Mouse (Mus musculus) frontal cortex, adult 2 months (tissue): ENCODE measurements around the gene Gucy1a1. TPM values are rescaled to one million over a fixed set of nuclear protein-coding genes. Genes with fewer than 3 reads are reported as not detected.

ENCODE experiments used
- DNase-seq, 2 experiments: peaks; one replicate each; pipeline ENCODE4 v3.0.0; 2022; ENCODE audit warnings: low spot score in 1 of 2; ENCODE audit errors: extremely low spot score in 1 of 2
- polyA plus RNA-seq: library from polyadenylated mRNA; depleted of rRNA; stranded (reverse); fragments of >200 nt; gene quantifications from 2 replicates; pipeline ENCODE4 v1.2.3, GENCODE M21; 2012; rRNA removed

The Gucy1a1 gene
- polyA plus RNA-seq, 1 experiment, result 50.8 TPM

GRCm38 (mm10) chr3:82096801-82097200 lies 48.8 kb downstream of the Gucy1a1 start:
- no peak for DNase-seq

GRCm38 (mm10) chr3:82074201-82074851 lies 71.3 kb downstream of the Gucy1a1 start, which contains the start of gene Gucy1b1:
TSS of gene Gucy1b1 (minus strand) at chr3:82074689.
- peak; percentile 86 to 91 for DNase-seq

- peak; percentile 54 to 81 for DNase-seq
Measured at GRCm38 (mm10) chr3:82073741-82074181, 71.8 kb downstream of the Gucy1a1 start.

DNA sequence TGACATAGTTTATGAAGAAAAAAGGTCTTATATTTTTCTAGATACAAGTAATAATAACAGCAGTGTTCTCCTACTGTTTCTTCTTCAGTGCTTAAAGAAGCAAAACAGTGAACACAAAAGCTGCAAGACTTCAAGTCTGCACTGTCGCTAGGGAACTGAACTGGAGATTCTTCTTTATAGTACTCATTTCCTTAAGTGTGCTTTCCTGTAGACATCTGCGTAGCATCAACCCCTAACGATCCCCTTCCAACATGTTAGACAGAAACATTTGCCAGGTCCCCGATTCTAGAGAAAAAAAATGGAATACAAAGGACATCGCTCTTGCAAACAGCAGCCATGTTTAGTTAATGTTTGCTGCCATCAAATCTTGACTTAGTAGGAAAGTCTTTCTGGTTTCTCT lies 77.8 kb downstream of the Gucy1a1 start:
- DNase-seq, result no peak

DNA sequence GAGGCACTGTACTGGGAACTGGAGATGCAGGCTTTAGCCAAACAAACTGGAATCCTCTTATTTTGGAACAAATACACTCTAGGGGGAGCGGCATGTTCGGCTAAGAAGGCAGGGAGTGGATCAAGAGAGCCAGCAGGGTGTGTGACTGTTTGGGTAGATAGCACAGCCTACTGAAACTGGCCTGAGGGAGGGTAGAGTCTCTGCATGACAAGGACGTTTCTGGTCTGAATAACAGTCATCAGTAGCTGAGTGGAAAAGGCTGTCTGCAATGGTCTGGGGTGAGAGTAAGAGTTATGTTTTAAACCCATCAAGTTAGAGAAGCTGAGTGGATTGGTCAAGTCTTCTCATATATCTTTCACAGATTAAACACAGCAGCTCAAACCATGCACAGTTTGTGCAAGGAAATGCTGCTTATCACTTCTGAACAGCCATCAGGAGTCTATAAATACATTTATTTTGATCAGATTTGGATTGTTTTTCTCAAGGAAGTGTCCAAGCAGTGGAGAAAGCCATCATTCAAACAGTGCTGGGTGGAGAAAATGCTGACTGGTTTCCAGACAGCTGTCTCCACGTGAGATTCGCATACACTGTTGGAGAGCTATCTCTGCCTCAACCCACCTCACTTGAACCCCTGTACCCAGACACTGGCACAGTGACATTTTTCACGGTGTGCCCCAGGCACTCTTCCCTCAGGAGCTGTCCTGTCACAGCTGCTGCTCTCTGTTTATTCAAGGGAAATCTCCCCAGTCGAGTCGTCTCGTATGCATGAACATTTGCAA lies 84.0 kb downstream of the Gucy1a1 start:
- DNase-seq, result no peak

DNA sequence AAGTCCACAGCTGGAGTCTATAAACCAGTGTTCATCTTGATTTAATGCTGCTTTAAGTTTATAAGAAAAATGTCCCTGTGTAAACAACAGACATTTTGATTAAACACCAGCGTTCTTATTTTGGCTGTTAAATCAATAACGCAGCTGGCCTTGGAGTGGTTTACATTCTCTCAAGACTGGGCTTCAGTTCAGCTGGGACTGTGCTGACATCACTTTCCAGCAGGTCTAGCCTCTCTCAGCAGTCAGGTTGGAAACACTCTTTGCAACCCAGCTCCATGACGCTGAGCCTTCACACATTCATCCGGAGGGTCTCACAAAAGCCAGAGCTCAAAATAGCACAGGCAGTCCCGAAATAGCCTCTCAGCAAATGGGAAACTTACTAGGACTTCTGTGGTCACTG lies 88.4 kb downstream of the Gucy1a1 start:
- DNase-seq, result no peak

DNA sequence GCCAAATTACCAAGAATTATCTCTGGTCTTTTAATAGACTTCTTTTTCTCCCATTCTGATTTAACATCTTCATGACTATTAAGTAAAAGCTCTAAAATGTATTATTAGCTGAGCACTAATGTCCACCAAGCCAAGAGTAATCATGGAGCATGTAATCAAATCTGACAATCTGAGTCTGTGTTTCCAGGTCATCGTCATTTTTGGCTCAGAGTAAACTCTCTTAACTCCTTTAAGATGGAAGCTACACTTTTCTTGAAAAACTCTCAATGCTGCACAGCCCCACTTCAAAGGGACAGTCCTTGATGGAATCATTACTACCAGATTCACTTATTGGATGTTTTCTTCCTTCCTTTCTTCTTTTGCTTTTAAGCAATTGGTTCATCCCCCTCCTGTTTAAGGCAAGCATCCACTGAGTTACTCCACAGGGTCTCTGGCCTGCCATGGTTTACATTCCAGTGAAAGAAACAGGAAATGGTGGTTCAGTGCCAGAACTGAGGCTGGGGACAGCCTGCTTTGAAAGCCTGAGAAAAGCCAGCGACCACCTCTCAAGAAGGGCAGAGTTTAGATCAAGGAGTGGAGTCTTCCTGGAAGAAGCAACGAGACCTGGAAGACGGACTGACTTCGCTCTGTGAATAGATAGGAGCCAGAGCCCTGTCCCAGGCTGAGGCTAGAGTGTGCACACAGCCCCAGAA lies 91.2 kb downstream of the Gucy1a1 start:
- no peak for DNase-seq

GRCm38 (mm10) chr3:82052029-82052428 lies 93.6 kb downstream of the Gucy1a1 start:
- no peak for DNase-seq

- no peak for DNase-seq
Measured at GRCm38 (mm10) chr3:82051468-82051867, 94.1 kb downstream of the Gucy1a1 start.

DNA sequence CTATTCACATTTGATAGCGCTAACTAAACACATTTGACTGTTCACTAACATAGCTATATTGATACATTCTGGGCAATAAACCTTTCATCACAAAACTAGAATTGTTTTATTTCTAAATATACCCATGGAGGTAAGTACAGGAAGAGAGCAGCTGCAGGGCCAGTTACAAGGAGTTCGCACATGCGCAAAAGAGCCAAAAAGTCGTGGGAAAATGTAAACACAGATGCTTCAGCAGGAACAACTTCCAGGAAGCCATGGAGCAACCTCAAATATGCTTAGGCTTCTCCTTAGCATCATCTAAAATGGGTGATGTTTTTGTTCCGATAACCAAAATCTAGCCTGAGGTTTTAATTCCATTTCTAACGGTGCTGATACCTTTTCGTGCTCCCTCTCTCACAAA lies 96.9 kb downstream of the Gucy1a1 start:
- DNase-seq, result peak in 1 of 2 experiments; percentile 50

DNA sequence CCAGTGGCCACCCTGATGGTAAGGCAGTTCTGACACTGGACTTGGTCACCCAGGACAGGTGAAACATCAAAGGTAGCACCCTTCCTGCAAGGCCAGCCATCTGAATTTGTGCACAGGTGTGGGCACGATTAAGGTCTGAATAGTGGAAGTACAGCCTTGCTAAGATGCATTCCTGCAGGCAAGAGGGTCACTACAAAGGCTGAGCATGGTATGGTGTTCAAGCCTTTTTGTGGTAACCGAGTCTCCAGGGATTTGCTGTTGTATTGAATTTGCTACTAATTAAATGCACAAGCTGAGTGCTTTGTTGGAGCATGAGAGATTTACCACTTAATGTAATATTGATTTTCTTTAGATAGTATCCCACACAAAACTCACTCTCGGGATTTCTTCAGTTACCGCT lies 97.5 kb downstream of the Gucy1a1 start:
- no peak for DNase-seq

GRCm38 (mm10) chr3:82047100-82047753 lies 98.4 kb downstream of the Gucy1a1 start:
- DNase-seq, result peak in 1 of 2 experiments; percentile 57

DNA sequence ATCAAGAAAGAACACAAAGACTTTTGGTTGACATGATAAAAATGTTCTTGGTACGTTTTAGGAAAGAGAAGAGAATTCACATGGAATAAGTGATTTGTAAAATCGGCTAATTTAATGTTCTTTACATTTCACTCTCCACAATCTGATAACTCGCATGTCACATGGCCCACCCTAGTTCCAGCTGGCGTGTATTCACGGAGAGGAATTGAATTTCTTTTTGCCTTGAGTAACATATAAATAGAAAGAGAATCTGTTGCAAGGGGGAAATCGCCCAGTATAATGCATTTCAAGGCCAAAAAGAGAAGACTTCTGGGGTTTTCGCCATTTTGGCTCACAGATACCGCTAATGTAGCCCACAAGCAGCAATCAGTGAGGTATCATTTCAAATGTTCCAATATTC lies 99.5 kb downstream of the Gucy1a1 start:
- DNase-seq, result peak in 1 of 2 experiments; percentile 58

GRCm38 (mm10) chr3:82044902-82045301 lies 100.7 kb downstream of the Gucy1a1 start:
- DNase-seq, result no peak

- DNase-seq, result no peak
Measured at GRCm38 (mm10) chr3:82043676-82044075, 101.9 kb downstream of the Gucy1a1 start.

Other genes starting within 250 kb of the Gucy1a1 start
- gene Ctso, start 213.2 kb downstream of the Gucy1a1 start, polyA plus RNA-seq, result 28.6 and 32.6 TPM in 2 replicates
- gene Tdo2, start 169.6 kb downstream of the Gucy1a1 start, polyA plus RNA-seq, result 0.38 and 1.1 TPM in 2 replicates
- gene Asic5, start 163.5 kb downstream of the Gucy1a1 start, polyA plus RNA-seq, result not detected in 2 replicates
- 129 and 141 TPM in 2 replicates for gene Gucy1b1, start 71.1 kb downstream of the Gucy1a1 start, polyA plus RNA-seq
- gene Map9, start 212.3 kb upstream of the Gucy1a1 start, polyA plus RNA-seq, result 36.6 TPM in 2 replicates